Mouse (Mus musculus) ES-E14 (cell line): Measurements from ENCODE around the gene Ppp2r1b. TPM values are rescaled to one million over a fixed set of nuclear protein-coding genes. Genes with fewer than 3 reads are reported as not detected.

Source experiments
- DNase-seq: peaks from one replicate; pipeline ENCODE4 v3.0.0-alpha.2; 2013; ENCODE audit warnings: low read depth, low spot score
- H3K27ac ChIP-seq: 2 replicates; pipeline ENCODE4 v1.5.1; 2012; ENCODE audit warnings: low read depth, mild to moderate bottlenecking, low read length, moderate library complexity, mixed read lengths; ENCODE audit not compliant: poor library complexity, insufficient read depth, severe bottlenecking
- H3K36me3 ChIP-seq: 2 replicates; pipeline ENCODE4 v1.6.1; 2012; ENCODE audit warnings: mild to moderate bottlenecking, low read length, moderate library complexity, mixed read lengths; ENCODE audit not compliant: control insufficient read depth, poor library complexity, insufficient read depth, severe bottlenecking
- H3K4me1 ChIP-seq, 2 experiments: fragments of 150-350 bp in 1 of 2; sonication (generic) in 1 of 2; 2 replicates each; pipeline ENCODE4 v1.6.1; 2012; ENCODE audit warnings: low read length in 2 of 2, mild to moderate bottlenecking in 1 of 2, mixed read lengths in 1 of 2; ENCODE audit not compliant: control insufficient read depth in 2 of 2, insufficient read depth in 2 of 2, poor library complexity in 1 of 2
- H3K4me3 ChIP-seq, 2 experiments: fragments of 150-350 bp in 1 of 2; sonication (generic) in 1 of 2; 2 replicates each; pipeline ENCODE4 v1.5.1; 2012; ENCODE audit warnings: low read length in 2 of 2, low read depth in 1 of 2, mild to moderate bottlenecking in 1 of 2, mixed read lengths in 1 of 2; ENCODE audit not compliant: insufficient read depth in 1 of 2, poor library complexity in 1 of 2, severe bottlenecking in 1 of 2
- H3K9ac ChIP-seq: 2 replicates; pipeline ENCODE4 v1.6.1; 2012; ENCODE audit warnings: low read depth, mild to moderate bottlenecking, low read length, mixed read lengths; ENCODE audit not compliant: poor library complexity, insufficient read depth, severe bottlenecking
- H3K9me3 ChIP-seq: fragments of 150-350 bp; sonication (generic); 2 replicates; pipeline ENCODE4 v1.6.1; 2012; ENCODE audit warnings: low read depth, mild to moderate bottlenecking, low read length; ENCODE audit not compliant: control insufficient read depth, insufficient read depth
- CHD2 ChIP-seq: IDR thresholded peaks from 2 replicates; pipeline ENCODE4 v1.6.1; 2014; ENCODE audit warnings: mild to moderate bottlenecking, low read depth, low read length, inconsistent platforms
- HCFC1 ChIP-seq: IDR thresholded peaks from 2 replicates; pipeline ENCODE4 v1.6.1; 2012; ENCODE audit warnings: low read length, inconsistent platforms, borderline replicate concordance; ENCODE audit not compliant: insufficient read depth
- MAFK ChIP-seq: IDR thresholded peaks from 2 replicates; pipeline ENCODE4 v1.6.1; 2014; ENCODE audit warnings: mild to moderate bottlenecking, low read depth, low read length, inconsistent platforms; ENCODE audit not compliant: insufficient read depth
- ZC3H11A ChIP-seq: IDR thresholded peaks from 2 replicates; pipeline ENCODE4 v1.6.1; 2012; ENCODE audit warnings: low read depth, mild to moderate bottlenecking, inconsistent platforms, low read length, borderline replicate concordance
- ZNF384 ChIP-seq: IDR thresholded peaks from 2 replicates; pipeline ENCODE4 v1.6.1; 2012; ENCODE audit warnings: low read depth, low read length, inconsistent platforms
- in situ Hi-C, 2 experiments: fragments of 600-800 bp; cut with MboI; formaldehyde crosslinking; loops; one replicate each; pipeline ENCODE4 v1.15.1; 2025; ENCODE audit warnings: low sequenced_read_pairs in 2 of 2, inconsistent platforms in 1 of 2; ENCODE audit not compliant: unreplicated experiment in 2 of 2
- total RNA-seq: library from RNA; depleted of rRNA; stranded (reverse); fragments of 300-350 nt; gene quantifications from 2 replicates; pipeline ENCODE4 v1.2.3, GENCODE M21; 2012

The Ppp2r1b gene
- total RNA-seq, 1 experiment = 41.6 TPM

DNA sequence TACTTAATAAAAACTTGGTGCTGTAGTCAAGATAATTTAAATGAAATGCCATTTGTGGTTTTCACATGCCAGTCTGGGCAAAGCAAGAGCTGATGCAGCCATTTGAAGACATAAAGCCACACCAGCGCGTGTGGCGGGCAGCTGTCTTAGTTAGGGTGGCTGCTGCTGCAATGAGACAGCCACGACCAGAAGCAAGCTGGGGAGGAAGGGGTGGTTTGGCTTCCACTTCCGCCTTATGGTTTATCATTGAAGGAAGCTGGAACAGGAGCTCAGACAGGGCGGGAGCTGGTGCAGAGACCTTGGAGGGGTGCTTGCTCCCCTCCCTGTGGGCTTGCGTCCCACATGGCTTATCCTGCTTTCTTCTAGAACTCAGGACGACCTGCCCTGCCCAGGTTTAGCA lies 20.7 kb downstream of the Ppp2r1b start:
- no peak for DNase-seq
- Histone ChIP-seq H3K4me3 (no peak overlapping the region), H3K9ac (no peak overlapping the region), H3K9me3 (no peaks in the 10 kb centered on the region), H3K27ac (no peak overlapping the region), H3K36me3 (peaks cover 40% of the 10 kb centered on the region), H3K4me1 (no peaks in the 10 kb centered on the region)
- TF ChIP-seq ZNF384 (no peak), CHD2 (no peak), HCFC1 (no peak), MAFK (no peak), ZC3H11A (no peak)
- in situ Hi-C loops = loop anchor here in 1 of 2 experiments (10.0 kb wide), 1 partner anchor 139 kb away; the partner anchor contains the start of gene Sik2

DNA sequence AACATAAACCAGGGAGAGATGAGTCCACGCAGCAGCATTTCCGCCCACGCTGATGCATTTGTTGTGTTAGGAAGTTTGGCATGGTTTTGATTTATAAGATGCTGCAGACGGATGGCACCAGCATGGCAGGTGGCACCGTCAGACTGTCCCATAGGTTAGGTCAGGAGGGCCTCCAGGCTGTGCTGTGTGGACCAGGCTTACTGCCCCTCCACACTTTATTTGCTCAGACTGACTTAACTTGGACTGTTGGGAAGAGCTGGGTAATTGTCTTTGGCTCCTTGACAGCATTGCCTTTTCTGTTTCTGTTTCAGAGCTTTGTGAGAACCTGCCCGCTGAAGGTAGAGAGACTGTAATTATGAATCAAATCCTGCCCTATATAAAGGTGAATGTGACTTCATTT lies 21.9 kb downstream of the Ppp2r1b start:
- H3K9me3 ChIP-seq = no peaks in the 10 kb centered on the region
- no peak overlapping the region for H3K27ac ChIP-seq
- H3K4me3 ChIP-seq = no peak overlapping the region
- peaks cover 33% of the 10 kb centered on the region for H3K36me3 ChIP-seq
- no peak for TF ChIP-seq MAFK
- TF ChIP-seq CHD2 = no peak
- TF ChIP-seq ZC3H11A = no peak
- TF ChIP-seq HCFC1 = no peak
- TF ChIP-seq ZNF384 = no peak
- no peaks in the 10 kb centered on the region for H3K4me1 ChIP-seq
- H3K9ac ChIP-seq = no peak overlapping the region
- no peak for DNase-seq
- in situ Hi-C loops = loop anchor here in 1 of 2 experiments (10.0 kb wide), 1 partner anchor 138 kb away; the partner anchor contains the start of gene Sik2

DNA sequence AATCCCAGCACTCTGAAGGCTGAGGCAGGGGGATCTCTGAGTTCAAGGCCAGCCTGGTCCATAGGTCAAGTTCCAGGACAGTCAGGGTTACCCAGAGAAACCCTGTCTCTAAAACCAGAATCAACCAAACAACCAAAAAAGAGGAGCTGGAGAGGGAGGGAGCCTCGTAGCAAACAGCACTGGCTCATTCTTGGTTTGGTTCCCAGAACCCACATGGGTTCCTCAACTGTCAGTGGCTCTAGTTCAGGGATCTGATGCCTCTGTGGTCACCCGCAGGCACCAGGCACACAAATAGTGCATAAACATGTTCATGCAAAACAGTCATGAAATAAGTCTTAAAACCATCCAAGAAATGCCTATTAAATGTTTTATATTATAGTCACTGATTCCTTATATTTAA lies 23.1 kb downstream of the Ppp2r1b start:
- TF ChIP-seq ZNF384 = no peak
- no peak for TF ChIP-seq CHD2
- no peak for TF ChIP-seq MAFK
- peaks cover 35% of the 10 kb centered on the region for H3K36me3 ChIP-seq
- no peak overlapping the region for H3K27ac ChIP-seq
- H3K4me3 ChIP-seq = no peak overlapping the region
- H3K9me3 ChIP-seq = no peaks in the 10 kb centered on the region
- in situ Hi-C loops = loop anchor here in 1 of 2 experiments (10.0 kb wide), 1 partner anchor 137 kb away; the partner anchor contains the start of gene Sik2
- no peak for DNase-seq
- H3K4me1 ChIP-seq = no peaks in the 10 kb centered on the region
- no peak overlapping the region for H3K9ac ChIP-seq

DNA sequence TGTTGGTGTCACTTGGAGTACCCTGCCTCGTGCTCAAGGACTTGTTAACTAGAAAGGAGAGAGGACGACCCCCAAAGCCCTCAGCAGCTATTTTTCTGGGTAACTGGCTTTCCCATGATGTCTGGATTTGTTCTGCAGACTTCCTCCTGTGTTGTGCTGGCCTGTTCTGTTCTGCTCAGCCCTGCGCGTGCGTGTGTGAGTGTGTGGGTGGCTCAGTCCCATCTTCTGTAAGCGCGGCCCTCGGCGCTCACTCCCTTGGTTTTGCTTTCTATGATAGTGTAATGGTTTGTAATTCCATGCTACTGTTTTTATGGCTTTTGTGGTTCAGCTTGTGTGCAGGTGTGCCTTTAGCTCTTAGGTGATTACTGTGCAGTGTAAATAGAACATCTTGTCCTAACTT lies 28.1 kb downstream of the Ppp2r1b start:
- DNase-seq = no peak
- peaks cover 42% of the 10 kb centered on the region for H3K36me3 ChIP-seq
- TF ChIP-seq MAFK = no peak
- TF ChIP-seq ZC3H11A = no peak
- TF ChIP-seq ZNF384 = no peak
- no peak for TF ChIP-seq HCFC1
- no peak overlapping the region for H3K27ac ChIP-seq
- H3K4me3 ChIP-seq = no peak overlapping the region
- H3K4me1 ChIP-seq = no peaks in the 10 kb centered on the region
- H3K9me3 ChIP-seq = no peaks in the 10 kb centered on the region
- no peak overlapping the region for H3K9ac ChIP-seq
- in situ Hi-C loops = no loop called here

DNA sequence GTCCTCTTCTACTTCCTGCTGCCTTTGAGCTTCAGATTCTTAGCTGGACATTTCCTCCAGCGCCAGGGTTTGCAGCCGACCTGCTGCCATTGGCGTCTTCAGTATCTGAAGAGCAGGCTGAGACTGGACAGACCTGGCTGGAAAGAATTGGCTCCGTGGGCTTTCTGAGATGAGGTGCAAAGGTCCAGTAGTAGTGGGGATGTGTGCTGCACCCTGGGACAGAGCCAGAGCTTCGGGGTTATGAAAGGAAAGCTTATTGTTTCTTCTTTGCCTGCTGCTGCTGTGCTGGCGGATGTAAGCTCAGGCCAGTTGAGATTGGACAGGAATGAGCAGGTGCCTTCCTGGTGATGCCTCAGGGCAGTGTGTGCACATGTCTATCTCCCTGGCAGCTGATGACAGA lies 28.9 kb downstream of the Ppp2r1b start:
- in situ Hi-C loops = no loop called here
- no peak for DNase-seq
- H3K9ac ChIP-seq = no peak overlapping the region
- no peak overlapping the region for H3K4me3 ChIP-seq
- H3K27ac ChIP-seq = no peak overlapping the region
- no peaks in the 10 kb centered on the region for H3K9me3 ChIP-seq
- peaks cover 39% of the 10 kb centered on the region for H3K36me3 ChIP-seq
- TF ChIP-seq MAFK (no peak), CHD2 (no peak), HCFC1 (no peak), ZNF384 (no peak), ZC3H11A (no peak)
- H3K4me1 ChIP-seq = no peaks in the 10 kb centered on the region
